Mouse (Mus musculus) limb, embryonic 13.5 days (tissue): ENCODE data around the gene Dicer1. TPM values are rescaled to one million over a fixed set of nuclear protein-coding genes. Genes with fewer than 3 reads are reported as not detected.
A peak's percentile ranks its signal among the peaks of the same experiment; 100 is the strongest.

Source experiments
- ATAC-seq: fragments of 200-750 bp; cut with Nextera tagmentation; 2 replicates; pipeline ENCODE4 v1.8.0; 2017; ENCODE audit warnings: low read depth, moderate number of reproducible peaks, moderate TSS enrichment; ENCODE audit not compliant: low FRiP score
- H3K27ac ChIP-seq: fragments of 300-500 bp; sonication (generic); 2 replicates; pipeline ENCODE4 v1.5.1; 2015; ENCODE audit warnings: inconsistent platforms, mild to moderate bottlenecking, moderate library complexity
- H3K27me3 ChIP-seq: fragments of 300-500 bp; sonication (generic); 2 replicates; pipeline ENCODE4 v1.6.1; 2015; ENCODE audit warnings: mild to moderate bottlenecking, inconsistent platforms
- H3K36me3 ChIP-seq: fragments of 300-500 bp; sonication (generic); 2 replicates; pipeline ENCODE4 v1.6.1; 2015; ENCODE audit warnings: inconsistent platforms, mild to moderate bottlenecking, moderate library complexity
- H3K4me1 ChIP-seq: fragments of 300-500 bp; sonication (generic); 2 replicates; pipeline ENCODE4 v1.6.1; 2015; ENCODE audit warnings: inconsistent platforms
- H3K4me2 ChIP-seq: fragments of 300-500 bp; sonication (generic); replicated peaks from 2 replicates; pipeline ENCODE4 v1.6.1; 2015; ENCODE audit warnings: inconsistent platforms, mild to moderate bottlenecking, moderate library complexity
- H3K4me3 ChIP-seq: fragments of 300-500 bp; sonication (generic); 2 replicates; pipeline ENCODE4 v1.5.1; 2015; ENCODE audit warnings: moderate library complexity, mild to moderate bottlenecking, inconsistent platforms
- H3K9ac ChIP-seq: fragments of 300-500 bp; sonication (generic); 2 replicates; pipeline ENCODE4 v1.6.1; 2015; ENCODE audit warnings: mild to moderate bottlenecking, inconsistent platforms
- H3K9me3 ChIP-seq: fragments of 300-500 bp; sonication (generic); 2 replicates; pipeline ENCODE4 v1.6.1; 2016; ENCODE audit warnings: inconsistent platforms
- WGBS: fragments of 180-500 bp; shearing (Covaris S2); methylation state at CpG from one replicate; pipeline ENCODE4 v1.1.7; 2015; 5-methylcytosine and 5-hydroxymethylcytosine counted together
- polyA plus RNA-seq: library from polyadenylated mRNA; unstranded; fragments of >200 nt; fragmentation: Nextera tagmentation; extraction: Ambion mirVana; gene quantifications from 2 replicates; pipeline ENCODE4 v1.2.1, GENCODE M21; 2015

Dicer1 gene
- polyA plus RNA-seq, 1 experiment from 2014 or later, result 49.4 TPM

GRCm38 (mm10) chr12:104672976-104673375 is 78.8 kb downstream of the Dicer1 start:
- Histone ChIP-seq H3K36me3 (no peaks in the 10 kb centered on the region), H3K9me3 (no peaks in the 10 kb centered on the region), H3K27ac (no peak overlapping the region; the same call in 1 of the 2 replicates), H3K27me3 (peaks cover 22% of the 10 kb centered on the region), H3K4me2 (no peak overlapping the region), H3K4me1 (peaks cover 33% of the 10 kb centered on the region), H3K9ac (no peak overlapping the region), H3K4me3 (no peak overlapping the region)
- ATAC-seq, result no peak
- WGBS, result 60% methylated on average over 5 of the region's 5 CpGs

DNA sequence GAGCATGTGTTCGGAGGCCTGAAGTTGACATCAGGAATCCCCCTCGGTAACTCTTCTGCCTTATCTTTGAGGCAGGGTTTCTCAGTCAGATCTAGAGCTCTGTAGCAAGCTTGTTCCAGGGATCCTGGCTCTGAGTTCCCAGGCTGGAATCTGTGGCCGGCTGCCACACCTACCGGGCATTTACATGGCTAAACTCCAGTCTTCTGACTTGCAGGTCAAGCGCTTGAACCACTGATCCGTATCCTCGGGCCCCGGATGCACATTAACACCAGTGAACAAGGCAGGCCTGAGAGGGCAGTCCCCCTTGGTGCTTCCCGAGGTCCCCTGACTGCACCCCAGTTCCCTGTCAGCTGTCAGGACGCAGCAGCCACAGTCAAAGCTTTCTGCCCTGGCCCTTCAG is 79.3 kb downstream of the Dicer1 start:
- Histone ChIP-seq H3K36me3 (no peaks in the 10 kb centered on the region), H3K4me1 (peaks cover 31% of the 10 kb centered on the region), H3K4me3 (no peak overlapping the region), H3K27me3 (peaks cover 16% of the 10 kb centered on the region), H3K27ac (no peak overlapping the region), H3K9me3 (no peaks in the 10 kb centered on the region), H3K9ac (no peak overlapping the region), H3K4me2 (no peak overlapping the region)
- 78% methylated on average over 10 of the region's 10 CpGs for WGBS
- no peak for ATAC-seq

- no peak for ATAC-seq
- WGBS, result 80% methylated on average over 7 of the region's 7 CpGs
- Histone ChIP-seq H3K9ac (no peak overlapping the region), H3K27me3 (peaks cover 13% of the 10 kb centered on the region), H3K4me3 (no peak overlapping the region), H3K27ac (no peak overlapping the region), H3K4me1 (peaks cover 37% of the 10 kb centered on the region), H3K4me2 (no peak overlapping the region), H3K36me3 (no peaks in the 10 kb centered on the region), H3K9me3 (no peaks in the 10 kb centered on the region)
Observed at GRCm38 (mm10) chr12:104667846-104668245, 83.9 kb downstream of the Dicer1 start.

- 14% methylated on average over 6 of the region's 6 CpGs for WGBS
- Histone ChIP-seq H3K4me3 (no peak overlapping the region), H3K4me1 (peaks cover 25% of the 10 kb centered on the region), H3K9ac (no peak overlapping the region), H3K27me3 (peaks cover 19% of the 10 kb centered on the region), H3K4me2 (no peak overlapping the region), H3K36me3 (no peaks in the 10 kb centered on the region), H3K27ac (no peak overlapping the region; the same call in 1 of the 2 replicates), H3K9me3 (no peaks in the 10 kb centered on the region)
- peak; percentile 34 for ATAC-seq
Observed at GRCm38 (mm10) chr12:104665951-104666350, 85.8 kb downstream of the Dicer1 start.

DNA sequence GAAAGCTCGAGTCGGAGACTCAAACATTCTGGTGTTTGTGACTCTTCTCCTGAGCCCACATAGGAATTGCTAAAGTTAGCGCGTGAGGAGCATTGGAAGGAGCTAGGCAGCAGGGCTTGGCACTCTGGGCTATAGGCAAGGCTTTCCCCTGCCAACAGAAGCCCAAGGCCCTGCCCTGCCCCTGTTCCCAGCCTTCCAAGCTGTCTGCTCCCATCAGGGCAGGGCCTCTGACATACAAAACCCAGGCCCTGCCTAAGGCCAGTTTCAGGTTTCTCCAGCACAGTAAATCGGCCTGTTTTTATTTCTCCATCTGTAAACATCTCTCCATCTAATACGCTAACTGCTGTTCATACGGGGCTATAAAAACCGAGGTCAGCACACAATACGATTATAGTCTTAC is 86.2 kb downstream of the Dicer1 start:
- Histone ChIP-seq H3K9me3 (no peaks in the 10 kb centered on the region), H3K4me1 (peaks cover 24% of the 10 kb centered on the region), H3K27ac (no peak overlapping the region; the same call in 1 of the 2 replicates), H3K27me3 (peaks cover 19% of the 10 kb centered on the region), H3K36me3 (no peaks in the 10 kb centered on the region), H3K4me3 (no peak overlapping the region), H3K4me2 (no peak overlapping the region), H3K9ac (no peak overlapping the region)
- WGBS, result 35% methylated on average over 9 of the region's 9 CpGs
- ATAC-seq, result peak; percentile 45

- Histone ChIP-seq H3K36me3 (no peaks in the 10 kb centered on the region), H3K9ac (no peak overlapping the region), H3K9me3 (no peaks in the 10 kb centered on the region), H3K27me3 (peaks cover 8% of the 10 kb centered on the region; the same call in 1 of the 2 replicates), H3K4me1 (peaks cover 21% of the 10 kb centered on the region), H3K4me2 (no peak overlapping the region), H3K27ac (no peak overlapping the region), H3K4me3 (no peak overlapping the region)
- no peak for ATAC-seq
- WGBS, result 87% methylated on average over 2 of the region's 2 CpGs
Observed at GRCm38 (mm10) chr12:104656146-104656545, 95.6 kb downstream of the Dicer1 start.

DNA sequence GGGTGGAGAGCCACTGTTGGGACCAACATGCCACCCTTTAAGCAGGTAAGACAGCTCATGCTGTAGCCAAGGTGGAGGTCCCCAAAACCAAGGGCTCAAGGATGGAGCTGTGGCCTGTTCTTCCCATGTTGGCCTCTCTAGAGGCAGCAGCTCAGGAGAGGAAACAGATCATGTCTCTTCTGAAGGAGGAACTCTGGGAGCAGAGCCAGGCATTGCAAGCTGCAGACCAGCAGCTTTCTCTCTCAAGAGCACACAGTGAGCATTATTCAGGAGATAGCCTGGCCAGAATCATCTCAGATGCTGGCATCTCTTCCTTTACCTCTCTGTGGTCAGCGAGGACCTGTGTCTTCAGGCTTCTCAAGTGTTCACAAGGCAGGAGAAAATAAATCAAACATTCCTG is 96.7 kb downstream of the Dicer1 start:
- Histone ChIP-seq H3K27me3 (peaks cover 17% of the 10 kb centered on the region; the same call in 1 of the 2 replicates), H3K36me3 (no peaks in the 10 kb centered on the region), H3K9me3 (no peaks in the 10 kb centered on the region), H3K4me3 (no peak overlapping the region), H3K27ac (no peak overlapping the region), H3K4me1 (peaks cover 29% of the 10 kb centered on the region), H3K4me2 (no peak overlapping the region), H3K9ac (no peak overlapping the region)
- no peak for ATAC-seq
- WGBS, result 88% methylated on average over 1 of the region's 1 CpGs

- Histone ChIP-seq H3K27me3 (peaks cover 16% of the 10 kb centered on the region; the same call in 1 of the 2 replicates), H3K36me3 (no peaks in the 10 kb centered on the region), H3K4me2 (no peak overlapping the region), H3K4me3 (no peak overlapping the region), H3K27ac (no peak overlapping the region), H3K4me1 (peaks cover 29% of the 10 kb centered on the region), H3K9me3 (no peaks in the 10 kb centered on the region), H3K9ac (no peak overlapping the region)
- no peak for ATAC-seq
- WGBS, result 35% methylated on average over 6 of the region's 6 CpGs
Observed at GRCm38 (mm10) chr12:104652021-104652420, 99.7 kb downstream of the Dicer1 start.

GRCm38 (mm10) chr12:104651269-104651668 is 100.5 kb downstream of the Dicer1 start:
- WGBS, result 53% methylated on average over 6 of the region's 6 CpGs
- no peak overlapping the region for H3K27ac ChIP-seq
- peaks cover 29% of the 10 kb centered on the region for H3K4me1 ChIP-seq
- H3K9ac ChIP-seq, result no peak overlapping the region
- no peak overlapping the region for H3K4me2 ChIP-seq
- H3K36me3 ChIP-seq, result no peaks in the 10 kb centered on the region
- H3K9me3 ChIP-seq, result no peaks in the 10 kb centered on the region
- no peak for ATAC-seq
- no peak overlapping the region for H3K4me3 ChIP-seq
- peaks cover 16% of the 10 kb centered on the region; the same call in 1 of the 2 replicates for H3K27me3 ChIP-seq

- Histone ChIP-seq H3K4me3 (no peak overlapping the region), H3K4me1 (peaks cover 29% of the 10 kb centered on the region), H3K36me3 (no peaks in the 10 kb centered on the region), H3K27me3 (peaks cover 19% of the 10 kb centered on the region; the same call in 1 of the 2 replicates), H3K9me3 (no peaks in the 10 kb centered on the region), H3K27ac (no peak overlapping the region), H3K9ac (no peak overlapping the region), H3K4me2 (no peak overlapping the region)
- no peak for ATAC-seq
- 65% methylated on average over 14 of the region's 14 CpGs for WGBS
Observed at GRCm38 (mm10) chr12:104650510-104651260, 101.1 kb downstream of the Dicer1 start.

- Histone ChIP-seq H3K4me3 (no peak overlapping the region), H3K36me3 (no peaks in the 10 kb centered on the region), H3K27me3 (peaks cover 35% of the 10 kb centered on the region), H3K27ac (no peak overlapping the region), H3K4me1 (peaks cover 26% of the 10 kb centered on the region), H3K9me3 (no peaks in the 10 kb centered on the region), H3K4me2 (no peak overlapping the region), H3K9ac (no peak overlapping the region)
- ATAC-seq, result no peak
- WGBS, result 84% methylated on average over 6 of the region's 6 CpGs
Observed at GRCm38 (mm10) chr12:104648366-104648765, 103.4 kb downstream of the Dicer1 start.

- H3K27ac ChIP-seq, result no peak overlapping the region
- peaks cover 16% of the 10 kb centered on the region for H3K4me1 ChIP-seq
- WGBS, result 67% methylated on average over 7 of the region's 7 CpGs
- no peaks in the 10 kb centered on the region for H3K36me3 ChIP-seq
- H3K4me3 ChIP-seq, result no peak overlapping the region
- peaks cover 50% of the 10 kb centered on the region for H3K27me3 ChIP-seq
- ATAC-seq, result no peak
- no peak overlapping the region for H3K9ac ChIP-seq
- peaks cover 5% of the 10 kb centered on the region; the same call in 1 of the 2 replicates for H3K9me3 ChIP-seq
- H3K4me2 ChIP-seq, result no peak overlapping the region
Observed at GRCm38 (mm10) chr12:104642337-104642736, 109.4 kb downstream of the Dicer1 start.

GRCm38 (mm10) chr12:104640934-104641333 is 110.8 kb downstream of the Dicer1 start:
- Histone ChIP-seq H3K9ac (no peak overlapping the region), H3K4me3 (no peak overlapping the region), H3K4me2 (no peak overlapping the region), H3K9me3 (peaks cover 5% of the 10 kb centered on the region; the same call in 1 of the 2 replicates), H3K27me3 (peaks cover 58% of the 10 kb centered on the region), H3K4me1 (peaks cover 28% of the 10 kb centered on the region), H3K36me3 (no peaks in the 10 kb centered on the region), H3K27ac (no peak overlapping the region)
- 64% methylated on average over 1 of the region's 1 CpGs for WGBS
- ATAC-seq, result no peak
